Mouse (Mus musculus) embryonic facial prominence, embryonic 15.5 days (tissue): ENCODE data around the gene B3galt4. TPM values are rescaled to one million over a fixed set of nuclear protein-coding genes. Genes with fewer than 3 reads are reported as not detected.

Source experiments
- ATAC-seq: fragments of 200-750 bp; cut with Nextera tagmentation; 2 replicates; pipeline ENCODE4 v1.8.0; 2017; ENCODE audit warnings: low read depth, moderate TSS enrichment; ENCODE audit not compliant: insufficient number of reproducible peaks, low FRiP score, low TSS enrichment
- H3K27ac ChIP-seq: fragments of 300-500 bp; sonication (generic); replicated peaks from 2 replicates; pipeline ENCODE4 v1.5.1; 2015; ENCODE audit warnings: mild to moderate bottlenecking, inconsistent platforms
- H3K27me3 ChIP-seq: fragments of 300-500 bp; sonication (generic); 2 replicates; pipeline ENCODE4 v1.6.1; 2015; ENCODE audit warnings: inconsistent platforms
- H3K36me3 ChIP-seq: fragments of 300-500 bp; sonication (generic); 2 replicates; pipeline ENCODE4 v1.6.1; 2015; ENCODE audit warnings: mild to moderate bottlenecking, inconsistent platforms
- H3K4me1 ChIP-seq: fragments of 300-500 bp; sonication (generic); 2 replicates; pipeline ENCODE4 v1.6.1; 2015; ENCODE audit warnings: inconsistent platforms
- H3K4me2 ChIP-seq: fragments of 300-500 bp; sonication (generic); replicated peaks from 2 replicates; pipeline ENCODE4 v1.6.1; 2015; ENCODE audit warnings: mild to moderate bottlenecking, inconsistent platforms
- H3K4me3 ChIP-seq: fragments of 300-500 bp; sonication (generic); replicated peaks from 2 replicates; pipeline ENCODE4 v1.5.1; 2015; ENCODE audit warnings: mild to moderate bottlenecking, inconsistent platforms
- H3K9ac ChIP-seq: fragments of 300-500 bp; sonication (generic); 2 replicates; pipeline ENCODE4 v1.6.1; 2015; ENCODE audit warnings: inconsistent platforms
- H3K9me3 ChIP-seq: fragments of 300-500 bp; sonication (generic); replicated peaks from 2 replicates; pipeline ENCODE4 v1.6.1; 2016; ENCODE audit warnings: inconsistent platforms
- WGBS: fragments of 180-500 bp; shearing (Covaris S2); methylation state at CpG from one replicate; pipeline ENCODE4 v1.1.7; 2015; 5-methylcytosine and 5-hydroxymethylcytosine counted together
- polyA plus RNA-seq: library from polyadenylated mRNA; unstranded; fragments of >200 nt; fragmentation: Nextera tagmentation; extraction: Ambion mirVana; gene quantifications from 2 replicates; pipeline ENCODE4 v1.2.1, GENCODE M21; 2015

Gene B3galt4
- polyA plus RNA-seq, 1 experiment from 2014 or later, result 8.5 TPM

- no peak for ATAC-seq
- Histone ChIP-seq H3K4me3 (0 out of 2 replicates have a peak overlapping the region, but pooled peaks have one; percentile 66), H3K9ac (no peak overlapping the region), H3K4me2 (no peak overlapping the region), H3K27ac (no peak overlapping the region), H3K4me1 (peaks cover 34% of the 10 kb centered on the region), H3K36me3 (peaks cover 29% of the 10 kb centered on the region), H3K9me3 (no peaks in the 10 kb centered on the region), H3K27me3 (no peaks in the 10 kb centered on the region)
- WGBS, result 80% methylated on average over 18 of the region's 18 CpGs
These were observed 33.5 kb downstream of the B3galt4 start for GRCm38 (mm10) chr17:33917656-33918292.

DNA sequence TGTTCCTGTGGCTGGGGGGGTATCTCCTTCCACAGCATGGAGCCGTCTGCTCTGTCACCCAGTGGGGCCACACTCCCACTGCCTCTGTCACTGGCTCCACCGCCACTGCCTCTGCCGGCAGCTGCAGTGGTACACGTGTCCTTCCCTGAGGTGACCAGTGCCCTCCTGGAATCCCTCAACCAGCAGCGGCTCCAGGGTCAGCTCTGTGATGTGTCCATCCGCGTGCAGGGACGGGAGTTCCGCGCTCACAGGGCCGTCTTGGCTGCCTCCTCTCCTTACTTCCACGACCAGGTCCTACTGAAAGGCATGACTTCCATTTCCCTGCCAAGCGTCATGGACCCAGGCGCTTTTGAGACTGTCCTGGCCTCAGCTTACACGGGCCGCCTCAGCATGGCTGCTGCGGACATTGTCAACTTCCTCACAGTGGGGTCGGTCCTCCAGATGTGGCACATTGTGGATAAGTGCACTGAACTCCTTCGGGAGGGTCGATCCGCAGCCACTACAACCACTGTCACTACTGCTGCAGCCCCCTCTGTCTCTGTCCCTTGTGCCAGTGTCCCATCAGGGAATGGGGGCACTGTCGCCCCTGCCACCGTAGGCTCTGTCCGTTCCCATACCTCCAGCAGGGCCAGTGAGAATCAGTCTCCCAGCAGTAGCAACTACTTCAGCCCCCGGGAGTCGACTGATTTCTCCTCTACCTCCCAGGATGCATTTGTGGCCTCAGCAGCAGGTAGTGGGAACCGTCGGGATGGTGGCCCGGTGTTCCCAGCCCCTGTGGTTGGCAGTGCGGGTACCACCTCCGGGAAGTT lies 34.2 kb downstream of the B3galt4 start:
- Histone ChIP-seq H3K27me3 (no peaks in the 10 kb centered on the region), H3K4me2 (peak overlapping the region; percentile 68), H3K9me3 (no peaks in the 10 kb centered on the region), H3K4me1 (peaks cover 34% of the 10 kb centered on the region), H3K27ac (no peak overlapping the region), H3K36me3 (peaks cover 35% of the 10 kb centered on the region), H3K9ac (peak overlapping the region; percentile 35), H3K4me3 (peak overlapping the region; percentile 57)
- WGBS, result 73% methylated on average over 31 of the region's 31 CpGs
- no peak for ATAC-seq

GRCm38 (mm10) chr17:33916294-33916693 lies 35.0 kb downstream of the B3galt4 start:
- Histone ChIP-seq H3K4me3 (peak overlapping the region; percentile 57), H3K27me3 (no peaks in the 10 kb centered on the region), H3K9ac (peak overlapping the region; percentile 35), H3K9me3 (no peaks in the 10 kb centered on the region), H3K27ac (peak overlapping the region; percentile 78), H3K4me2 (peak overlapping the region; percentile 68), H3K36me3 (peaks cover 43% of the 10 kb centered on the region), H3K4me1 (peaks cover 42% of the 10 kb centered on the region)
- WGBS, result 1% methylated on average over 20 of the region's 20 CpGs
- ATAC-seq, result peak; percentile 26

DNA sequence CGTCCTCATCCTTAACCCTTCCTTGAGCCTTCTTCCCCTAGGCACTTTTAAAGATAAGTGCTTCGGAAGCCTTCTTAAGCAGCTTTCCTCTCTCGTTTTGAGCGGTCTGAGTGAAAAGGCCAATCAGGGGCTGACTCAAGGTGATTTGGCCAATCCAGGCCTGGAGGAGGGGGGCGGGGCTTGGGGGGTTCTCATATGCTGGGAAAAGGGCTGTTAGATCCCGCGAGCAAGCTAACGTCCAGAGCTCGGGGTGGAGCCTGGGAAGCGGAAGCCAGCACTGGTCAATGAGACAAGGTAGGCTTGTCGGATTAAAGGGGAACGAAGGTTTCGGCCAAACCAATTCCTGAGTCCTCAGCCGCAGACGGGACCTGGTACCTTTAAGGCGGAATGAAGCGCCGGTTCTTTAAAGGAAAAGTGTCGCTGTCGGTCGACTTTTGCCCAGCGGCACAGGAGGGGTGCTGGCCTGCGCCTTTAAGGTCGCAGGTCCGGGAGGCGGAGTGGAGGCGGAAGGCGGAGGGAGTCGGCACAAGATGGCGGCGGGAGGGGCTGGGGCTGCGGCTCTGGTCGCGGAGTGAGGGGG lies 35.5 kb downstream of the B3galt4 start, which contains the start of the genes Tapbp and Zbtb22:
Tapbp (plus strand) TSS at position 229 of the 580 bp plus-strand sequence.
Zbtb22 (plus strand) TSS at position 234 of the 580 bp plus-strand sequence.
- Histone ChIP-seq H3K4me2 (peak within 1 kb of the TSS; percentile 68), H3K4me3 (peak within 1 kb of the TSS; percentile 57), H3K9ac (peak within 1 kb of the TSS; percentile 35), H3K27me3 (no peaks in the 10 kb centered on the region), H3K4me1 (peaks cover 47% of the 10 kb centered on the region), H3K9me3 (no peaks in the 10 kb centered on the region), H3K27ac (peak within 1 kb of the TSS; percentile 78), H3K36me3 (peaks cover 48% of the 10 kb centered on the region)
- WGBS, result under 1% methylated on average over 34 of the region's 34 CpGs
- ATAC-seq, result peak; percentile 89

- ATAC-seq, result no peak
- peaks cover 48% of the 10 kb centered on the region for H3K36me3 ChIP-seq
- peak overlapping the region; percentile 57; the same call in 1 of the 2 replicates for H3K4me3 ChIP-seq
- H3K27me3 ChIP-seq, result no peaks in the 10 kb centered on the region
- H3K9me3 ChIP-seq, result no peaks in the 10 kb centered on the region
- no peak overlapping the region for H3K9ac ChIP-seq
- H3K4me2 ChIP-seq, result peak overlapping the region; percentile 68; the same call in 1 of the 2 replicates
- H3K27ac ChIP-seq, result no peak overlapping the region
- WGBS, result 69% methylated on average over 13 of the region's 13 CpGs
- peaks cover 54% of the 10 kb centered on the region for H3K4me1 ChIP-seq
These were observed 36.3 kb downstream of the B3galt4 start for GRCm38 (mm10) chr17:33914969-33915391.

DNA sequence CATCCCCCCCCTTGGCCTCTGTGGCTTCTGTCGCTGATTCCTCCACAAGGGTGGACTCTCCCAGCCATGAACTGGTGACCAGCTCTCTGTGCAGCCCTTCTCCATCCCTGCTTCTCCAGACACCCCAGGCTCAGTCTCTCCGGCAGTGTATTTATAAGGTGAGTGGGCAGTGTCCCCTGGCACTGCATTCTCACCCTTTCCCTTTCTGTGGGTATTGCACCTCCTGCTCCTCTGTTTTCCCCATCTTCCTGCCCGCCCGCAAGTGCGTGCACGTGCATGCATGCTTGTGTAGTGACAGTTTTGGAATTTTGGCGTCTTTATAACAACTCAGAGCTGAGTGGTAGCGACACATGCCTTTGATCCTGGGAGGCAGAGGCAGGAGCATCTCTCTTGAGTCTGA lies 37.4 kb downstream of the B3galt4 start:
- 93% methylated on average over 8 of the region's 8 CpGs for WGBS
- Histone ChIP-seq H3K9me3 (no peaks in the 10 kb centered on the region), H3K27me3 (no peaks in the 10 kb centered on the region), H3K9ac (no peak overlapping the region), H3K27ac (no peak overlapping the region), H3K4me2 (no peak overlapping the region), H3K4me1 (peaks cover 50% of the 10 kb centered on the region), H3K36me3 (peaks cover 48% of the 10 kb centered on the region), H3K4me3 (no peak overlapping the region)
- no peak for ATAC-seq

- Histone ChIP-seq H3K4me3 (no peak overlapping the region), H3K9ac (no peak overlapping the region), H3K36me3 (peaks cover 48% of the 10 kb centered on the region), H3K27me3 (no peaks in the 10 kb centered on the region), H3K27ac (no peak overlapping the region), H3K9me3 (no peaks in the 10 kb centered on the region), H3K4me1 (peaks cover 48% of the 10 kb centered on the region), H3K4me2 (no peak overlapping the region)
- no peak for ATAC-seq
- WGBS, result 83% methylated on average over 10 of the region's 10 CpGs
These were observed 38.0 kb downstream of the B3galt4 start for GRCm38 (mm10) chr17:33913264-33913663.

- Histone ChIP-seq H3K4me2 (no peak overlapping the region), H3K27ac (no peak overlapping the region), H3K27me3 (no peaks in the 10 kb centered on the region), H3K9me3 (no peaks in the 10 kb centered on the region), H3K36me3 (peaks cover 41% of the 10 kb centered on the region), H3K4me3 (no peak overlapping the region), H3K9ac (no peak overlapping the region), H3K4me1 (peaks cover 45% of the 10 kb centered on the region)
- no peak for ATAC-seq
- 84% methylated on average over 28 of the region's 28 CpGs for WGBS
These were observed 39.4 kb downstream of the B3galt4 start for GRCm38 (mm10) chr17:33911813-33912414.

GRCm38 (mm10) chr17:33911052-33911812 lies 40.1 kb downstream of the B3galt4 start:
- Histone ChIP-seq H3K9me3 (no peaks in the 10 kb centered on the region), H3K4me3 (0 out of 2 replicates have a peak overlapping the region, but pooled peaks have one; percentile 96), H3K27ac (no peak overlapping the region), H3K4me2 (no peak overlapping the region), H3K9ac (no peak overlapping the region), H3K4me1 (peaks cover 38% of the 10 kb centered on the region), H3K27me3 (no peaks in the 10 kb centered on the region), H3K36me3 (peaks cover 41% of the 10 kb centered on the region)
- WGBS, result 91% methylated on average over 31 of the region's 31 CpGs
- ATAC-seq, result no peak

- peak overlapping the region; percentile 91 for H3K27ac ChIP-seq
- no peak for ATAC-seq
These were observed 40.8 kb downstream of the B3galt4 start for GRCm38 (mm10) chr17:33910346-33911051.

More at GRCm38 (mm10) chr17:33910346-33911051, 40.8 kb downstream of the B3galt4 start:
- no peaks in the 10 kb centered on the region for H3K9me3 ChIP-seq
- H3K4me3 ChIP-seq, result peak overlapping the region; percentile 96
- H3K27me3 ChIP-seq, result no peaks in the 10 kb centered on the region
- H3K4me1 ChIP-seq, result peaks cover 37% of the 10 kb centered on the region
- WGBS, result 40% methylated on average over 11 of the region's 11 CpGs
- peak overlapping the region; percentile 83 for H3K9ac ChIP-seq
- peaks cover 41% of the 10 kb centered on the region for H3K36me3 ChIP-seq
- H3K4me2 ChIP-seq, result peak overlapping the region; percentile 88
